Mouse (Mus musculus) heart, postnatal 10 days (tissue): ENCODE data around the gene Wnt2b. TPM values are rescaled to one million over a fixed set of nuclear protein-coding genes. Genes with fewer than 3 reads are reported as not detected.

Source experiments
- DNase-seq, 2 experiments: peaks; one replicate each; pipeline ENCODE4 v3.0.0; 2021
- intact Hi-C: fragments of 180-260 bp; cut with DNase I; formaldehyde crosslinking; loops from one replicate; pipeline ENCODE4 v1.15.1; 2025
- total RNA-seq, 2 experiments: library from RNA; stranded (reverse); gene quantifications; 2 replicates each; pipeline ENCODE4 v1.2.3; 2021

Wnt2b gene
- total RNA-seq, 2 experiments from 2014 or later: 0.84 to 2.1 TPM

GRCm38 (mm10) chr3:104906007-104906406 lies 55.7 kb downstream of the Wnt2b start:
- intact Hi-C loops: no loop called here
- no peak for DNase-seq

GRCm38 (mm10) chr3:104905389-104905788 lies 56.3 kb downstream of the Wnt2b start:
- no peak for DNase-seq
- intact Hi-C loops: no loop called here

- no peak for DNase-seq
- intact Hi-C loops: no loop called here
These were observed 60.6 kb downstream of the Wnt2b start for GRCm38 (mm10) chr3:104901154-104901553.

- no peak for DNase-seq
- intact Hi-C loops: no loop called here
These were observed 65.6 kb downstream of the Wnt2b start for GRCm38 (mm10) chr3:104896141-104896540.

Other genes with a start within 250 kb of the Wnt2b start
- gene Ppm1j, start 180.9 kb downstream of the Wnt2b start, total RNA-seq: 10 to 100 TPM; 51.9 to 57.2 TPM
- gene Fam19a3, start 180.1 kb downstream of the Wnt2b start, total RNA-seq: 1 to 10 TPM; 2.2 to 2.6 TPM
- gene Rhoc, start 173.5 kb downstream of the Wnt2b start, total RNA-seq: 100 to 1,000 TPM; 243 to 255 TPM
- gene Mov10, start 143.4 kb downstream of the Wnt2b start, total RNA-seq: 10 to 100 TPM; 10.3 to 14.6 TPM
- 10 to 100 TPM; 21.6 to 22.6 TPM for gene St7l, start 97.9 kb downstream of the Wnt2b start, total RNA-seq
- gene Capza1, start 97.4 kb downstream of the Wnt2b start, total RNA-seq: 10 to 100 TPM; 64.7 to 73.5 TPM
- 10 to 100 TPM; 33.4 to 33.5 TPM for gene Cttnbp2nl, start 91.2 kb upstream of the Wnt2b start, total RNA-seq
- gene 4930564D02Rik, start 104.9 kb upstream of the Wnt2b start, total RNA-seq: not detected